Comparison of ENCODE assay signal across 17 mouse cellular contexts in genomic region chr3:58678905-58679304, GRCm38 (mm10). TPM values are rescaled to one million over a fixed set of nuclear protein-coding genes. Genes with fewer than 3 reads are reported as not detected.
A peak's percentile ranks its signal among the peaks of the same experiment; 100 is the strongest.
DNase-seq lines count a peak whose midpoint lies in the region; ATAC-seq and TF ChIP-seq lines count a peak whose summit lies in the region.
"Had no signal": no experiment of that assay in that cellular context is flagged by ENCODE, and none has a peak within 500 bp of the region (broad histone marks: within the 10 kb centered on the region; RNA-seq: fewer than 3 reads in every experiment).

No protein-coding gene starts in this region.

- no peak for ATAC-seq in hindbrain, embryonic 11.5 days (ENCODE audit: low FRiP score)
- no peak for ATAC-seq in hindbrain, embryonic 14.5 days (ENCODE audit: low FRiP score)
- ATAC-seq in neural tube, embryonic 14.5 days (ENCODE audit: low read depth) = peak; percentile 48; the same call in 1 of the 2 replicates
- no peak; the same call in 1 of the 2 replicates for ATAC-seq in neural tube, embryonic 15.5 days (ENCODE audit: low FRiP score)
- ATAC-seq in limb, embryonic 14.5 days (ENCODE audit: low FRiP score, low read depth) = no peak

- H3K9me3 ChIP-seq in hindbrain, embryonic 11.5 days (ENCODE audit: control insufficient read depth, low read length) = no peaks in the 10 kb centered on the region
- no peaks in the 10 kb centered on the region for H3K9me3 ChIP-seq in hindbrain, embryonic 14.5 days (ENCODE audit: control insufficient read depth, low read length)
- no peaks in the 10 kb centered on the region for H3K9me3 ChIP-seq in neural tube, embryonic 14.5 days (ENCODE audit: control insufficient read depth, low read length)
- H3K9me3 ChIP-seq in neural tube, embryonic 15.5 days (replicated peaks) = no peaks in the 10 kb centered on the region
- no peaks in the 10 kb centered on the region for H3K9me3 ChIP-seq in limb, embryonic 14.5 days (ENCODE audit: control insufficient read depth, low read length)
- H3K9me3 ChIP-seq: forebrain, embryonic 12.5 days; G1E; liver, embryonic 15.5 days; midbrain, embryonic 10.5 days had no signal

- H3K4me3 ChIP-seq in hindbrain, embryonic 11.5 days (ENCODE audit: low read depth, low read length) = no peak overlapping the region
- no peak overlapping the region for H3K4me3 ChIP-seq in hindbrain, embryonic 14.5 days (replicated peaks; ENCODE audit: low read length)
- no peak overlapping the region for H3K4me3 ChIP-seq in neural tube, embryonic 14.5 days (ENCODE audit: low read depth, low read length)
- no peak overlapping the region for H3K4me3 ChIP-seq in neural tube, embryonic 15.5 days (replicated peaks)
- no peak overlapping the region for H3K4me3 ChIP-seq in limb, embryonic 14.5 days (replicated peaks; ENCODE audit: low read length)
- H3K4me3 ChIP-seq: forebrain, embryonic 12.5 days; liver, embryonic 15.5 days; midbrain, embryonic 10.5 days had no signal

- no peaks in the 10 kb centered on the region for H3K27me3 ChIP-seq in hindbrain, embryonic 11.5 days (ENCODE audit: control insufficient read depth, insufficient read depth, low read length)
- no peaks in the 10 kb centered on the region for H3K27me3 ChIP-seq in hindbrain, embryonic 14.5 days (ENCODE audit: control insufficient read depth, insufficient read depth, low read length)
- no peaks in the 10 kb centered on the region for H3K27me3 ChIP-seq in neural tube, embryonic 14.5 days (ENCODE audit: control insufficient read depth, insufficient read depth, low read length)
- no peaks in the 10 kb centered on the region for H3K27me3 ChIP-seq in neural tube, embryonic 15.5 days (replicated peaks)
- H3K27me3 ChIP-seq in limb, embryonic 14.5 days (ENCODE audit: control insufficient read depth, insufficient read depth, low read length) = no peaks in the 10 kb centered on the region
- H3K27me3 ChIP-seq: forebrain, embryonic 12.5 days; liver, embryonic 15.5 days had no signal

- H3K36me3 ChIP-seq in hindbrain, embryonic 11.5 days (ENCODE audit: control insufficient read depth, insufficient read depth, low read length) = no peaks in the 10 kb centered on the region
- peaks cover 11% of the 10 kb centered on the region; the same call in 1 of the 2 replicates for H3K36me3 ChIP-seq in hindbrain, embryonic 14.5 days (replicated peaks; ENCODE audit: control insufficient read depth, insufficient read depth)
- no peaks in the 10 kb centered on the region for H3K36me3 ChIP-seq in neural tube, embryonic 14.5 days (ENCODE audit: control insufficient read depth, insufficient read depth, low read length)
- peaks cover 19% of the 10 kb centered on the region for H3K36me3 ChIP-seq in neural tube, embryonic 15.5 days
- peaks cover 18% of the 10 kb centered on the region for H3K36me3 ChIP-seq in limb, embryonic 14.5 days (ENCODE audit: control insufficient read depth, insufficient read depth, low read length)

- no peak overlapping the region for H3K4me2 ChIP-seq in hindbrain, embryonic 11.5 days (replicated peaks; ENCODE audit: low read depth, low read length)
- H3K4me2 ChIP-seq in hindbrain, embryonic 14.5 days (replicated peaks) = no peak overlapping the region
- H3K4me2 ChIP-seq in neural tube, embryonic 14.5 days (ENCODE audit: low read depth, low read length) = no peak overlapping the region
- H3K4me2 ChIP-seq in neural tube, embryonic 15.5 days = no peak overlapping the region
- no peak overlapping the region for H3K4me2 ChIP-seq in limb, embryonic 14.5 days (replicated peaks; ENCODE audit: low read depth, low read length, severe bottlenecking)
- H3K4me2 ChIP-seq: forebrain, embryonic 12.5 days; liver, embryonic 15.5 days had no signal

- no peaks in the 10 kb centered on the region for H3K4me1 ChIP-seq in hindbrain, embryonic 11.5 days (replicated peaks; ENCODE audit: control insufficient read depth, insufficient read depth, low read length)
- peaks cover 22% of the 10 kb centered on the region for H3K4me1 ChIP-seq in hindbrain, embryonic 14.5 days (replicated peaks; ENCODE audit: control insufficient read depth, insufficient read depth, low read length)
- peaks cover 12% of the 10 kb centered on the region for H3K4me1 ChIP-seq in neural tube, embryonic 14.5 days (ENCODE audit: control insufficient read depth, insufficient read depth, low read length)
- H3K4me1 ChIP-seq in neural tube, embryonic 15.5 days = peaks cover 39% of the 10 kb centered on the region
- H3K4me1 ChIP-seq in limb, embryonic 14.5 days (ENCODE audit: control insufficient read depth, insufficient read depth, low read length) = peaks cover 23% of the 10 kb centered on the region

- peak; percentile 13 for DNase-seq in hindbrain, embryonic 11.5 days (ENCODE audit: low spot score)
- no peak for DNase-seq in hindbrain, embryonic 14.5 days (ENCODE audit: low spot score)
- DNase-seq in limb, embryonic 14.5 days (ENCODE audit: low spot score) = no peak
- no peak for DNase-seq in testis, postnatal 14 days (ENCODE audit: low spot score)
- no peak for DNase-seq in kidney, postnatal 36 days
- DNase-seq: cerebellum, adult 9-10 months; layer of hippocampus, postnatal 36 days; lung, postnatal 14 days; right cerebral cortex, postnatal 4 days; thymus, postnatal 36 days had no signal

- WGBS in hindbrain, embryonic 11.5 days = 50% methylated on average over 2 of the region's 2 CpGs
- WGBS in hindbrain, embryonic 14.5 days = 45% methylated on average over 2 of the region's 2 CpGs
- 40% methylated on average over 2 of the region's 2 CpGs for WGBS in neural tube, embryonic 14.5 days
- WGBS in neural tube, embryonic 15.5 days = 38% methylated on average over 2 of the region's 2 CpGs
- 54% methylated on average over 2 of the region's 2 CpGs for WGBS in limb, embryonic 14.5 days

- H3K9ac ChIP-seq in hindbrain, embryonic 11.5 days (ENCODE audit: low read depth, low read length) = no peak overlapping the region
- no peak overlapping the region for H3K9ac ChIP-seq in hindbrain, embryonic 14.5 days
- no peak overlapping the region for H3K9ac ChIP-seq in neural tube, embryonic 14.5 days (replicated peaks; ENCODE audit: low read depth, low read length)
- H3K9ac ChIP-seq in neural tube, embryonic 15.5 days (replicated peaks) = no peak overlapping the region
- no peak overlapping the region for H3K9ac ChIP-seq in limb, embryonic 14.5 days (ENCODE audit: low read depth, low read length, severe bottlenecking)
- H3K9ac ChIP-seq: forebrain, embryonic 12.5 days; liver, embryonic 15.5 days had no signal

- no peak for TF ChIP-seq POLR2A in limb, embryonic 14.5 days (IDR thresholded peaks at IDR 0.05; ENCODE audit: borderline replicate concordance, extremely low read depth, insufficient read depth, insufficient read length)

- H3K27ac ChIP-seq in hindbrain, embryonic 11.5 days (ENCODE audit: low read depth, low read length) = no peak overlapping the region
- no peak overlapping the region for H3K27ac ChIP-seq in hindbrain, embryonic 14.5 days
- H3K27ac ChIP-seq in neural tube, embryonic 14.5 days (ENCODE audit: low read depth, low read length) = no peak overlapping the region
- no peak overlapping the region for H3K27ac ChIP-seq in neural tube, embryonic 15.5 days (replicated peaks)
- peak overlapping the region; percentile 21 for H3K27ac ChIP-seq in limb, embryonic 14.5 days (replicated peaks; ENCODE audit: low read depth, low read length)
- H3K27ac ChIP-seq: forebrain, embryonic 12.5 days; liver, embryonic 15.5 days; midbrain, embryonic 10.5 days had no signal

RNA-seq across cellular contexts. Expression of gene Siah2, which starts 13.3 kb away (rescaled TPM):
- polyA plus RNA-seq in hindbrain, embryonic 11.5 days (2014; fragmentation: Nextera tagmentation; extraction: Ambion mirVana) = 4.9 and 6.8 TPM in 2 replicates
- polyA plus RNA-seq in hindbrain, embryonic 14.5 days (2014; fragmentation: Nextera tagmentation; extraction: Ambion mirVana) = 16.3 and 17.3 TPM in 2 replicates
- polyA plus RNA-seq in neural tube, embryonic 14.5 days (2014; fragmentation: Nextera tagmentation; extraction: Ambion mirVana) = 12.1 and 14.3 TPM in 2 replicates
- 10.2 and 12.2 TPM in 2 replicates for polyA plus RNA-seq in neural tube, embryonic 15.5 days (2015; fragmentation: Nextera tagmentation; extraction: Ambion mirVana)
- 12.2 and 16.9 TPM in 2 replicates for polyA plus RNA-seq in limb, embryonic 14.5 days (2012; rRNA removed)
- polyA plus RNA-seq in limb, embryonic 14.5 days (2014; fragmentation: Nextera tagmentation; extraction: Ambion mirVana) = 7.5 and 10.7 TPM in 2 replicates

RNA-seq across cellular contexts. Expression of gene Erich6, which starts 41.9 kb away (rescaled TPM):
- polyA plus RNA-seq in hindbrain, embryonic 11.5 days (2014; fragmentation: Nextera tagmentation; extraction: Ambion mirVana) = 0.08 and 0.12 TPM in 2 replicates
- polyA plus RNA-seq in hindbrain, embryonic 14.5 days (2014; fragmentation: Nextera tagmentation; extraction: Ambion mirVana) = 0.43 TPM in 1 of 2 replicates, not detected in the other
- 0.23 and 0.29 TPM in 2 replicates for polyA plus RNA-seq in neural tube, embryonic 14.5 days (2014; fragmentation: Nextera tagmentation; extraction: Ambion mirVana)
- polyA plus RNA-seq in neural tube, embryonic 15.5 days (2015; fragmentation: Nextera tagmentation; extraction: Ambion mirVana) = 0.18 TPM in 1 of 2 replicates, not detected in the other
- 0.09 and 0.21 TPM in 2 replicates for polyA plus RNA-seq in limb, embryonic 14.5 days (2012; rRNA removed)
- not detected in 2 replicates for polyA plus RNA-seq in limb, embryonic 14.5 days (2014; fragmentation: Nextera tagmentation; extraction: Ambion mirVana)
- polyA plus RNA-seq: G1E; heart, postnatal 0 days; liver, embryonic 15.5 days had no signal
